Mouse (Mus musculus) olfactory bulb, adult 2 months (tissue): ENCODE measurements around the gene Xrcc6. TPM values are rescaled to one million over a fixed set of nuclear protein-coding genes. Genes with fewer than 3 reads are reported as not detected.
A peak's percentile ranks its signal among the peaks of the same experiment; 100 is the strongest.
"Not testable (repeated sequence)": the region's sequence is repeated elsewhere in the genome, so short reads cannot be mapped to it uniquely, and the experiment has no call there.

Source experiments
- H3K27ac ChIP-seq: fragments of 200-500 bp; 2 replicates; pipeline ENCODE4 v1.5.1; 2012; ENCODE audit warnings: low read depth, low read length; ENCODE audit not compliant: insufficient read depth
- H3K4me1 ChIP-seq: fragments of 200-500 bp; 2 replicates; pipeline ENCODE4 v1.6.1; 2012; ENCODE audit warnings: low read length; ENCODE audit not compliant: control insufficient read depth, insufficient read depth
- H3K4me3 ChIP-seq: fragments of 200-500 bp; 2 replicates; pipeline ENCODE4 v1.5.1; 2012; ENCODE audit warnings: mild to moderate bottlenecking, low read depth, low read length, moderate library complexity; ENCODE audit not compliant: insufficient read depth
- CTCF ChIP-seq: fragments of 200-500 bp; IDR thresholded peaks from 2 replicates; pipeline ENCODE4 v1.5.1; 2012; ENCODE audit warnings: low read depth, mild to moderate bottlenecking, low read length, moderate library complexity; ENCODE audit not compliant: insufficient read depth
- POLR2A ChIP-seq: fragments of 200-500 bp; IDR thresholded peaks from 2 replicates; pipeline ENCODE4 v1.6.1; 2012; ENCODE audit warnings: mild to moderate bottlenecking, low read depth, low read length, moderate library complexity; ENCODE audit not compliant: insufficient read depth
- WGBS: fragments of 180-500 bp; shearing (Covaris S2); methylation state at CpG from one replicate; pipeline ENCODE4 v1.1.7; 2018; 5-methylcytosine and 5-hydroxymethylcytosine counted together
- polyA plus RNA-seq: library from polyadenylated mRNA; stranded (reverse); fragments of >200 nt; gene quantifications from 2 replicates; pipeline ENCODE4 v1.2.4, GENCODE M21; 2012; ENCODE audit warnings: low replicate concordance; ENCODE audit not compliant: missing spikeins, insufficient read depth, insufficient read length

The Xrcc6 gene
- polyA plus RNA-seq, 1 experiment, result 1,163 TPM

DNA sequence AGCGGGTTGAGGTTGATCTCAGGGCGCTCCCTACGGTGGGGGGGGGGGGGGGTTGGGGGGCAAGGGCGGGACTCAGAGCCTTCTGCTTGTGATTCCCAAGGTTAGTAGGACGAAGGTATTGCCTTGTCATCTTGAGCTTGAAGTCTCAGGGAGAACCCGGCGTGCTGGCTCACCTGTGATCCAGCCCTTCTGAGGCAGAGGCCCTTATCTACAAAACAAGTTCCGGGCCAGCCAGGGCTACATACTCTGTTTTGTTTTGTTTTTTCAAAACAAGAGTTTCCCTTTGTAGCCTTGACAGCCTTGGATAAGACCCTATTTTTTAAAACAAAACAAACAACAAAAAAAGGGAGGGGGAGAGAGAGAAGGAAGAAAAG is 26.6 kb upstream of the Xrcc6 start:
- peak overlapping the region; percentile 59 for H3K4me3 ChIP-seq
- H3K4me1 ChIP-seq, result peaks cover 13% of the 10 kb centered on the region
- TF ChIP-seq POLR2A (no peak), CTCF (no peak)
- WGBS, result 3% methylated on average over 8 of the region's 8 CpGs
- no peak overlapping the region for H3K27ac ChIP-seq

DNA sequence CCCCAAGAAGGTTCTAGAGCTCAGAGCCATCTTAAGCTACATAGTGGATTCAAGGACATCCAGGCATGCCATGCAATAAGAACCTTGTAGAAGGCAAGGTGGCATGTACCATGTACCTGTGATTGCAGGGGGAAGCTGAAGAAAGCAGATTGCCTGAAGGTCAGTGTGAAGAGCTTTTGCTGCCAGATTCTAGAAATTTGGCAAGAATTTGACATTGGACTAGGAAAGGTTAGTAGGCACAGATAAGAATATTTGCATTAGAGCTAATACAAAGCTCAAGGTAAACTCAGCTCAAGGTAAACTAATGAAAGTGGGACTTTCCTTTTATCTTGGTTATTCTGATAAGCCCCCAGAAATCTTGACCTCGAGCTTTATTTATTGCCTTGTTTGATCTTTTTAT is 23.4 kb upstream of the Xrcc6 start:
- Histone ChIP-seq H3K4me3 (no peak overlapping the region), H3K27ac (no peak overlapping the region), H3K4me1 (peaks cover 6% of the 10 kb centered on the region)
- WGBS, result 75% methylated on average over 1 of the region's 1 CpGs
- TF ChIP-seq POLR2A, result no peak
- TF ChIP-seq CTCF, result no peak

DNA sequence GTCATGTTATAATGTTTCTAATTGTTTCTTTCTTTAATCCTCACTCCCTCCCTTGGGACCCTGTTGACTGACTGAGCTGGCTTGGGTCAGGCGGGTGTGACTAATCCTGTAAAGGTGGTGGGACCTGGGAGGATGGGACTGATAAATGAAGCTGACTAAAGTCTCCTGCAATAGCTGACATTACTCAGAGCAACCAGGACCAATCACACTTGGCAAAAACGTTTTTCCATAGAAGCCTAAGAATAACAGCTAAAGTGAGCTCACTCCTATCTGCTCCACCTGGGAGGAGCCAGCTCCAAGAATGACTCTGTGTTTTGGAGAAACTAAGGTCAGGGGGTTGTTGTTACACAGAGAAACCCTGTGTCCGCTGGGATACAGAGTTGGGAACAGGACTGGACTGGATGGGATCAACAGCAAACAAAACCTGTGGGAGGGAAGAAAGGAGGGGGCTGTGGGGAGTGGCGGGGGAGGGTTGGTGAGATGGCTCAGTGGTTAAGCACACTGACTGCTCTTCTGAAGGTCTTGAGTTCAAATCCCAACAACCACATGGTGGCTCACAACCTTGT is 22.6 kb upstream of the Xrcc6 start:
- TF ChIP-seq POLR2A, result no peak
- TF ChIP-seq CTCF, result no peak
- Histone ChIP-seq H3K4me3 (no peak overlapping the region), H3K4me1 (peaks cover 3% of the 10 kb centered on the region; the same call in 1 of the 2 replicates), H3K27ac (no peak overlapping the region)
- WGBS, result 51% methylated on average over 4 of the region's 4 CpGs

DNA sequence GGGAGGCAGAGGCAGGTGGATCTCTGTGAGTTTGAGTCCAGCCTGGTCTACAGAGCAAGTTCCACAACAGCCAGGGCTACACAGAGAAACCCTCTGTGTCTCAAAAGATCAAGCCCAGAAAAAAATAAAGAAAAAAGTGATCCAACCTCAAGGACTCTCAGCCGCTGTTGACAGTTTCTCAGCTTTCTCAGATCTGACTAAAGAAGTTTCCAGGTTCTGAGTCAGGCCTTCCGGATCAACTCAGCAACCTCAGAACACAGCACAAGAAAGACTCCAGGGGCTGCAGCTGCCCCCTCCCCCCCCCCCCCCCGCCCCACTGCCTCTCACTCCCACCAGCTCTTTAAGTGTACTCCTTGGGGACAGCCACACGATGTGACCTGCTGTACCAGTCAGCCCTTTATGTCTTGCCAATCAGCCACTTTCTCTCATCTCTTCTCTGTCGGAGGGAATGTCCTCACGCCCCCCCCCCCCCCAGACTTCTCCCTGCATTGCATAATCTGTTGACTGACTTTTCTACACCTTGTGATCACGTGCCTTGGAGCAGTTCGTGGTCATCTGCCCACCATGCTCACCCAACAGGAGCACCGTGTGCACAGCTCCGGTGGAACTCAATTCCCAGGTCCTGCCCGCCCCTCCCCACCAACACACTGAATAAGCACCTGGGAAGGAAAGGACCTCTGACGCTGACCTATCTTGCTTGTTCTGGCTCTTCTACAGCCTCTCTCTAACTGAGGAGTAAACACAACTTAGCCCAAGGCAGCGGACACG is 21.4 kb upstream of the Xrcc6 start:
- 75% methylated on average over 13 of the region's 14 CpGs for WGBS
- TF ChIP-seq CTCF (no peak), POLR2A (no peak)
- Histone ChIP-seq H3K4me3 (no peak overlapping the region), H3K4me1 (peaks cover 3% of the 10 kb centered on the region; the same call in 1 of the 2 replicates), H3K27ac (no peak overlapping the region)

DNA sequence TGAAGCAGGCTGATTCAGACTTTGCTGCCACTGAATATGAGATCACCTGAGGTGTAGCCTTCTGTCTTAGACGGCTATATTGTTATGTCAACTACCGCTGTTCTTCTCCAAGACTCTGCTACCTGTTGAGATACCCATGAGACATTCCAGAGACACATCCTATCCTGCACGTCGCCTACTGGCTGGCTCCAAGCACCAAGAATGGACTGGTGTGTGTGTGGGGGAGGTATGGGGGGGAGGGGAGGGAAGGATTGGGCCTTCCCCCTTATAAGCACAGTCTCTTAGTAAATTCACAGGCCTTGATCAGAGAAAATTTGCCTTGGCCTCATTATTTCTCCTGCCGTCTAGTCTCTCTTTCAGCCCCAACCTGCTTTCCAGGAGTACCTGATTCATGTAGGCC is 19.8 kb upstream of the Xrcc6 start:
- Histone ChIP-seq H3K4me1 (peaks cover 3% of the 10 kb centered on the region; the same call in 1 of the 2 replicates), H3K27ac (no peak overlapping the region), H3K4me3 (no peak overlapping the region)
- TF ChIP-seq CTCF, result no peak
- no peak for TF ChIP-seq POLR2A
- WGBS, result 94% methylated on average over 5 of the region's 5 CpGs

DNA sequence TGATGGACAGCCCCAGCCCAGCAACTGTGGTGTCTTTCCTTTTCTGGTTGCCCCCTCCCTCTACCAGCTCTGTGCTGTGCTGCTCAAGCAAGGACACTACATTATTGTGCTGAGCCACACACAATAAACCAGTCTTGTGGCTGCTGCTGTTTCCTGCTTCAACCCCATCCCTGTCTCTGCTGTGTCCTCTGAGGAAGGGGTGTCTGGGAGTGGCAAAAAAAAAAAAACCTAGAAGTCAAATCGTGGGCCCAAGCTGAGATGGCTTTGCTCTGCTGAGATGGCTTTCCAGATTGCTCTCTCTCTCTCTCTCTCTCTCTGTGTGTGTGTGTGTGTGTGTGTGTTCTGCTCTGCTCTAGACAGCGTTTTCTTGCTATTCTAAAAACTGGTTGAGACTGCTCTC is 19.2 kb upstream of the Xrcc6 start:
- TF ChIP-seq CTCF, result no peak
- no peak for TF ChIP-seq POLR2A
- peaks cover 3% of the 10 kb centered on the region; the same call in 1 of the 2 replicates for H3K4me1 ChIP-seq
- 41% methylated on average over 2 of the region's 2 CpGs for WGBS
- H3K4me3 ChIP-seq, result no peak overlapping the region
- no peak overlapping the region for H3K27ac ChIP-seq

DNA sequence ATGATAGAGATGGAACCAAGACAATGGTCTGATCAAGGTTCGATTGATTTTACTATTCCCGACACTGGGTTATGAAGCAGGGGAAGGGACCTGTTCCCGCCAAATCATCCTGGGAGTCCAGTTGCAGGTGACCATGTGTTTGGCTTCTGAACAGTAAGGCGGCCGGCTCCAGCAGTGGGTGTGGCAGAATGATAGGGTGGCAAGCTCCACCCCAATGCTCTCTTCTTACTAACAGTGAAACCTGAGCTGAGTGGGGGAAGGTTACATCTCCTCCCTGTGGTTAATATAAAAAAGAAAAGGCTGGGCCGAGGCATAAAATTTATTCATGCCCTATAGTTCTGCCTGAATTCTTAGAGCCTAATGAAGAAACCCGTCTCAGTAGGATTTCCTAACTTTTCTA is 18.5 kb upstream of the Xrcc6 start:
- WGBS, result 78% methylated on average over 7 of the region's 7 CpGs
- no peak overlapping the region for H3K4me3 ChIP-seq
- H3K4me1 ChIP-seq, result peaks cover 3% of the 10 kb centered on the region; the same call in 1 of the 2 replicates
- TF ChIP-seq POLR2A, result no peak
- TF ChIP-seq CTCF, result no peak
- H3K27ac ChIP-seq, result no peak overlapping the region

DNA sequence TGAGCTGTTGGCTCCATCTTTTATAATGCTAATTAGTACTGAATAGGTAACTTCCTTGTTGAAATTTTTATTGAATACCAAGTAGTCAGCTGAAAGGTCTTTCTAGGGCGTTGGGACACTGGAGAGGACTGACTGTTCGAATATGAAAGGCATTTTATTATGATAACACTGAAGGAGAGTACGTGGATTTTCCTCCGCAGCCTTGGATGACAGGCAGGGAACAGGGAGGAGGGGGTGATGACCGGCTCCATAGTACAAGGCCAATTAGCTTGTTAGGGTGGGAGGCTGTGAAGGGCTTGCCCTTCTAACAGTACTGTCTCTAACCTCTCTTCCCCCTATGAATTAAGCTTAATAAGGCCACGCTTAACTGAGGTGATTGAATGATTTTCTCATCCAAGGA is 18.0 kb upstream of the Xrcc6 start:
- WGBS, result 64% methylated on average over 6 of the region's 6 CpGs
- H3K4me3 ChIP-seq, H3K4me1 ChIP-seq, H3K27ac ChIP-seq: not testable (repeated sequence)

DNA sequence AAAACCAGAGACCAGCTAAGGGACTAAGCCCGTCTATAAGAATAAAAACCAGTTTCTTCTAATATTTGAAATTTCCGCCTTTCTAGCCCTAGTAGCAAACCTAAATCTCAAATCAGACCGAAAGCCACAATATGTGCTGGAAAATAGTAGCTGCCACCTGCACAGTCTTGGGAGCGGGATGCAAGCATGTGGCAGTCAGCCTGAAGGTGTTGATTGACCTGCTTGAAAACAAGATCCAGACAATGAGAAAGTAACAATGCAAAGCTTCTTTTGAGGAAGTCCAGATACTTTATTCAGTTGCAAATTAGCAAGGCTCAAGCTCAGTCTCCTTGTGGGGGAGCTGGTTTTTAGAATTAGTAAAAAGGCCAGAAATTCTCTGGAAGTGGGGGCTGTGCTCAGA is 17.1 kb upstream of the Xrcc6 start:
- not testable (repeated sequence) for H3K4me1 ChIP-seq, H3K4me3 ChIP-seq, H3K27ac ChIP-seq
- 77% methylated on average over 4 of the region's 4 CpGs for WGBS

DNA sequence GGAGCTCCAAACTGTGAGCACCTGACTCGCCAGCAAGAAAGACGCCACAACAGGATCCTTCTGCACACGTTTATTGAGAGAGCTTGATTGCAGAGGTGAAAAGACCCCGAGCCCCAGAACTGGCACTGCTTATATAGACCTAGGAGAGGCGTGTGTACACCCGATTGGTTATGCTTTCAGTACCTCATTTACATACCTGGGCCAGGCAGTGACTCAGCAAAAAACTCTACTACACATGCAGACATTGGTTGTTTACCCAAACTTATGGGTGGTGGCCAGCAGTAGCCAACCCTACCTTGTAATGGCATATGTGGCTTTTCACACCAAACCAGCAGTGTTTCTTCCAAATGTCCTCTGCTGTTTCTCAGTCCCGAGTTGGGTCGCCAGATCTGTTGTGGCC is 12.5 kb upstream of the Xrcc6 start:
- H3K4me1 ChIP-seq, H3K27ac ChIP-seq: not testable (repeated sequence)
- 88% methylated on average over 8 of the region's 8 CpGs for WGBS

DNA sequence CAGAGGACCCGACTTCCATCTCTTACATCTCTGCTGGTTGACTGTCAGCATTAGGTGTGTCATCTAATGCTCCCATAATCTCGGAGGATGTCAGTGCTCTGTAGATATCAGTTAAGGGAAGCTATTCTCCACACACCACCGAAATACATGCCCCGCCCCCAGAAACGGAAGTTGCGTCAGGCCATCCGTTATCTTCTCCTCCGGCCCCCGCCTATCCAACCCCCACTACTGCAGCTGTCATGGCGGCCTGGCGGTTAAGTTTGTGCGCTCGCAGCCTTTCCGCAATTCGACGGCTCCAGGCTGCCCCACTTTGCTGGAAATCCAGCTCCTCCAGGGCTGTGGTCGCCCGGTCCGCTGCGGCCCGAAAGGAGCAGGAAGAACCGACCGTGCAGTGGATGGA is 7.3 kb upstream of the Xrcc6 start, which contains the start of gene 1700029P11Rik:
TSS of gene 1700029P11Rik (plus strand) at position 220 of the 400 bp plus-strand sequence.
- no peak within 1 kb of the TSS for H3K27ac ChIP-seq
- no peak for TF ChIP-seq POLR2A
- TF ChIP-seq CTCF, result no peak
- H3K4me1 ChIP-seq, result no peaks in the 10 kb centered on the region
- WGBS, result 96% methylated on average over 23 of the region's 23 CpGs
- H3K4me3 ChIP-seq, result no peak within 1 kb of the TSS

More for the DNA sequence above, 12.5 kb upstream of the Xrcc6 start:
- H3K4me3 ChIP-seq, result not testable (repeated sequence)
